Mouse (Mus musculus): ENCODE results near the gene Gm6763.
"Not testable (repeated sequence)": the region's sequence is repeated elsewhere in the genome, so short reads cannot be mapped to it uniquely, and the experiment has no call there.

The Gm6763 gene

GRCm38 (mm10) chr10:104151197-104151596, at the start of gene Gm6763:
Gm6763 (plus strand) TSS chr10:104151497.
- DNase-seq (ENCODE audit: low spot score) = not testable (repeated sequence)

DNA sequence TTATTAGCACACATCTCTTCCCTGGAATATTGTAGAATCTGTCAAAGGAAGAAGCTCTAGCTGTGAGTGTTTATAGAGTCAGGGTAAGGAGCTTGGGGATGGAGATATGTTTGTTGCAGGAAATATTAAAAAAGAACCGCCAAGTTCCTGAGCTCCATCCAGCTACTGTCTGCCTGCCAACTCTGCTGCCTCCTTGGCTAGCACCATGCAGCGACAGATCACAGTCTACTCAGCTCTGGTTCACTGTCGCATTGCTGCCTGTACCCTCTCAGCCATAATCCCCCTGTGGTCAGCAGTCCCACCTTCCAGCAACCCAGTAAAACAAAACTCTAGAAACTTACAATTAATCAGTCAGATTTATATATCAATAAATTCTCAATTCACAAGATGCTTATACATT, 41.3 kb upstream of the Gm6763 start:
- DNase-seq (ENCODE audit: low spot score) = no peak

DNA sequence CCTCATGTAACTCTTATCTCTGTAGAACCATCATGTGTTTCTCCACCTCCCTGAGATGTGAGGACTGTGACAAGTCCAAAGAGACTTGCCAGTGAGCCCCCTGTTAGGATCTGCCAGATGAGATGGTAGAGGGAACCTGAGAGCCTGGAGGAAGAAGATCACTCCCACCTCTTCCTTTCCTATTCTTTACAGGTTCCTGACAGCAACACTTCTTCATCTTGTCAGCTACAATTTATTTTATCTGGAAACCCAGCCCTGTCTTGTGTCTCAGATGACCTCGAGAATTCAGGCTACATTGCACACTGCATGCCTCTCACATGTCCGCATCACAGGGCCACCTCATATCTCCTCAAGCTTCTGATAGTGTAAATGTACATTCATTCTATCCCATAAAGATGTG, 33.0 kb upstream of the Gm6763 start:
- DNase-seq (ENCODE audit: low spot score) = no peak

DNA sequence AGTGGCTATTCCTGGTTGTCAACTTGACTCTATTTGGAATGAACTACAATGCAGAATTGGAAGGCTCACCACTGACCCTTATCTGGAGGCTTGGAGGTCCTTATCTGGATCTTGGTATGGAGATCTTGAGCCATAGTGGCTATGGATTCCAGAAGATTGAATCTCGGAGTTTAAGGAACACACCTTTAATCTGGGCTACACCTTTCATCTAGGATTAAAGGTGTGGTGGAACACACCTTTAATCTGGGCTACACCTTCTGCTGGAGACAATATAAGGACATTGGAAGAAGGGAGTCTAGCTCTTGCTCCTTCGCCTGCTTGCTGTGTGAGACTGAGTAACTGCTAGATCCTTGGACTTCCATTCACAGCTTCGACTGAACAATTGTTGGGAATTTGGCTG, 8.6 kb upstream of the Gm6763 start, which contains the start of gene Gm21293:
Gene Gm21293 (plus strand): TSS at position 301 of the 400 bp plus-strand sequence.
- DNase-seq (ENCODE audit: low spot score) = not testable (repeated sequence)

DNA sequence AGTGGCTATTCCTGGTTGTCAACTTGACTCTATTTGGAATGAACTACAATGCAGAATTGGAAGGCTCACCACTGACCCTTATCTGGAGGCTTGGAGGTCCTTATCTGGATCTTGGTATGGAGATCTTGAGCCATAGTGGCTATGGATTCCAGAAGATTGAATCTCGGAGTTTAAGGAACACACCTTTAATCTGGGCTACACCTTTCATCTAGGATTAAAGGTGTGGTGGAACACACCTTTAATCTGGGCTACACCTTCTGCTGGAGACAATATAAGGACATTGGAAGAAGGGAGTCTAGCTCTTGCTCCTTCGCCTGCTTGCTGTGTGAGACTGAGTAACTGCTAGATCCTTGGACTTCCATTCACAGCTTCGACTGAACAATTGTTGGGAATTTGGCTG, 8.4 kb downstream of the Gm6763 start, which contains the start of gene Gm8764:
Gene Gm8764 (plus strand): TSS at position 301 of the 400 bp plus-strand sequence.
- not testable (repeated sequence) for DNase-seq (ENCODE audit: low spot score)

DNA sequence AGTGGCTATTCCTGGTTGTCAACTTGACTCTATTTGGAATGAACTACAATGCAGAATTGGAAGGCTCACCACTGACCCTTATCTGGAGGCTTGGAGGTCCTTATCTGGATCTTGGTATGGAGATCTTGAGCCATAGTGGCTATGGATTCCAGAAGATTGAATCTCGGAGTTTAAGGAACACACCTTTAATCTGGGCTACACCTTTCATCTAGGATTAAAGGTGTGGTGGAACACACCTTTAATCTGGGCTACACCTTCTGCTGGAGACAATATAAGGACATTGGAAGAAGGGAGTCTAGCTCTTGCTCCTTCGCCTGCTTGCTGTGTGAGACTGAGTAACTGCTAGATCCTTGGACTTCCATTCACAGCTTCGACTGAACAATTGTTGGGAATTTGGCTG, 16.9 kb downstream of the Gm6763 start, which contains the start of gene Gm21304:
Gene Gm21304 (plus strand): TSS at position 301 of the 400 bp plus-strand sequence.
- DNase-seq (ENCODE audit: low spot score) = not testable (repeated sequence)

GRCm38 (mm10) chr10:104176724-104177123, 25.4 kb downstream of the Gm6763 start, which contains the start of gene Gm21312:
Gm21312 (plus strand) TSS chr10:104177024.
- DNase-seq (ENCODE audit: low spot score) = not testable (repeated sequence)

DNA sequence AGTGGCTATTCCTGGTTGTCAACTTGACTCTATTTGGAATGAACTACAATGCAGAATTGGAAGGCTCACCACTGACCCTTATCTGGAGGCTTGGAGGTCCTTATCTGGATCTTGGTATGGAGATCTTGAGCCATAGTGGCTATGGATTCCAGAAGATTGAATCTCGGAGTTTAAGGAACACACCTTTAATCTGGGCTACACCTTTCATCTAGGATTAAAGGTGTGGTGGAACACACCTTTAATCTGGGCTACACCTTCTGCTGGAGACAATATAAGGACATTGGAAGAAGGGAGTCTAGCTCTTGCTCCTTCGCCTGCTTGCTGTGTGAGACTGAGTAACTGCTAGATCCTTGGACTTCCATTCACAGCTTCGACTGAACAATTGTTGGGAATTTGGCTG, 33.9 kb downstream of the Gm6763 start, which contains the start of gene Gm20765:
Gene Gm20765 (plus strand): TSS at position 301 of the 400 bp plus-strand sequence.
- DNase-seq (ENCODE audit: low spot score) = not testable (repeated sequence)

DNA sequence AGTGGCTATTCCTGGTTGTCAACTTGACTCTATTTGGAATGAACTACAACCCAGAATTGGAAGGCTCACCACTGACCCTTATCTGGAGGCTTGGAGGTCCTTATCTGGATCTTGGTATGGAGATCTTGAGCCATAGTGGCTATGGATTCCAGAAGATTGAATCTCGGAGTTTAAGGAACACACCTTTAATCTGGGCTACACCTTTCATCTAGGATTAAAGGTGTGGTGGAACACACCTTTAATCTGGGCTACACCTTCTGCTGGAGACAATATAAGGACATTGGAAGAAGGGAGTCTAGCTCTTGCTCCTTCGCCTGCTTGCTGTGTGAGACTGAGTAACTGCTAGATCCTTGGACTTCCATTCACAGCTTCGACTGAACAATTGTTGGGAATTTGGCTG, 42.4 kb downstream of the Gm6763 start, which contains the start of gene Gm4340:
Gene Gm4340 (plus strand): TSS at position 301 of the 400 bp plus-strand sequence.
- DNase-seq (ENCODE audit: low spot score) = not testable (repeated sequence)

Measured in adipocyte (in vitro differentiated cells).